Mouse (Mus musculus) forebrain, embryonic 15.5 days (tissue): Measurements from ENCODE around the gene Ly86. TPM values are rescaled to one million over a fixed set of nuclear protein-coding genes. Genes with fewer than 3 reads are reported as not detected.

Experiments used
- ATAC-seq: fragments of 200-750 bp; cut with Nextera tagmentation; replicated peaks from 2 replicates; pipeline ENCODE4 v1.8.0; 2017; ENCODE audit warnings: mild to moderate bottlenecking, moderate TSS enrichment, moderate library complexity
- H3K27ac ChIP-seq: fragments of 300-500 bp; sonication (generic); replicated peaks from 2 replicates; pipeline ENCODE4 v1.5.1; 2015; ENCODE audit warnings: mild to moderate bottlenecking, inconsistent platforms
- H3K27me3 ChIP-seq: fragments of 300-500 bp; sonication (generic); 2 replicates; pipeline ENCODE4 v1.6.1; 2015; ENCODE audit warnings: inconsistent platforms
- H3K36me3 ChIP-seq: fragments of 300-500 bp; sonication (generic); 2 replicates; pipeline ENCODE4 v1.6.1; 2015; ENCODE audit warnings: mild to moderate bottlenecking, inconsistent platforms
- H3K4me1 ChIP-seq: fragments of 300-500 bp; sonication (generic); 2 replicates; pipeline ENCODE4 v1.6.1; 2015; ENCODE audit warnings: inconsistent platforms
- H3K4me2 ChIP-seq: fragments of 300-500 bp; sonication (generic); replicated peaks from 2 replicates; pipeline ENCODE4 v1.6.1; 2015; ENCODE audit warnings: mild to moderate bottlenecking, inconsistent platforms
- H3K4me3 ChIP-seq: fragments of 300-500 bp; sonication (generic); 2 replicates; pipeline ENCODE4 v1.5.1; 2015; ENCODE audit warnings: mild to moderate bottlenecking, inconsistent platforms
- H3K9ac ChIP-seq: fragments of 300-500 bp; sonication (generic); replicated peaks from 2 replicates; pipeline ENCODE4 v1.6.1; 2015; ENCODE audit warnings: mild to moderate bottlenecking, inconsistent platforms
- H3K9me3 ChIP-seq: fragments of 300-500 bp; sonication (generic); 2 replicates; pipeline ENCODE4 v1.6.1; 2016; ENCODE audit warnings: inconsistent platforms
- WGBS: fragments of 180-500 bp; shearing (Covaris S2); methylation state at CpG from one replicate; pipeline ENCODE4 v1.1.7; 2015; ENCODE audit warnings: mixed read lengths; 5-methylcytosine and 5-hydroxymethylcytosine counted together
- polyA plus RNA-seq: library from polyadenylated mRNA; unstranded; fragments of >200 nt; fragmentation: Nextera tagmentation; extraction: Ambion mirVana; gene quantifications from 2 replicates; pipeline ENCODE4 v1.2.1, GENCODE M21; 2015

Ly86 gene
- polyA plus RNA-seq, 1 experiment from 2014 or later = 6.0 TPM

DNA sequence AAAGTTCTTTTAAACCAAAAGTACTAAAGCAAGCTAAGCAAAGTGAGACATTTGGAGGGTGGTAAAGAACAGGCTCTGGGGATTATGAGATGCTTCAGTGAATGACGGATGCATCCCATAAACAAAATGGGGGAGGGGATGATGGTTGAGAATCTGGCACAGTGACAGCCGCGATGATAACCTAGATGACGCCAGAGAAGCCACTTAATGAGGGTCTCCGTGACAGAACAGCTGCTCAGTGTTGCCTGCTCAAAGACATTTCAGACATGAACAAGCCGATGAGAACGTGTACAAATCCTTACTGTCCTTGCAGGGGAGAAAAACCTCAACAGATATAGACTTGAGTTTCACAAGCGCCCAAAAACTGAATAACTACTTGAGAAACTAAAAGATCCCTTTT, 15.3 kb upstream of the Ly86 start:
- 62% methylated on average over 8 of the region's 8 CpGs for WGBS
- no peak for ATAC-seq
- Histone ChIP-seq H3K4me3 (no peak overlapping the region), H3K27me3 (no peaks in the 10 kb centered on the region), H3K4me1 (no peaks in the 10 kb centered on the region), H3K36me3 (no peaks in the 10 kb centered on the region), H3K9ac (no peak overlapping the region), H3K4me2 (no peak overlapping the region), H3K9me3 (no peaks in the 10 kb centered on the region), H3K27ac (no peak overlapping the region)

DNA sequence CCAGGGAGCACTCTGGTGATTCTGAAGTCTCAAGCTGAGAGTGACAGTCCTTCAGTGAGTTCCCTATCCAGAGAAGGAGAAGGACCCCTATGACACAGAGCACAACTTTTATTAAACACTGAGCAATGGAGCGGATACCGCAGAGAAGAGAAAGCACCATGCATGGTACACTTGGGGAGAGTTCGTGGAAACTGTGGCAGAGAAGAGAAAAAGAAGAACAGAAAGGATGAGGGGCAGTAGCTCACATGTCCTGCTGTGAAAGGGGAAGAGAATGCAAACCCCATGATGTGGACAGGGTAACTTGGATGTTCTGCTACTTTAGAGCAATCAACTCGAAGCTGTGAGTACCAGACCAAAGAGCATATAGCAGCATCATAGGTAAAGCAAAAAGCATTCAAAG, 14.0 kb upstream of the Ly86 start:
- no peak overlapping the region for H3K4me2 ChIP-seq
- 84% methylated on average over 4 of the region's 4 CpGs for whole genome bisulfite sequencing
- H3K27me3 ChIP-seq = no peaks in the 10 kb centered on the region
- H3K9ac ChIP-seq = no peak overlapping the region
- ATAC-seq = no peak
- H3K4me3 ChIP-seq = no peak overlapping the region
- no peaks in the 10 kb centered on the region for H3K36me3 ChIP-seq
- no peaks in the 10 kb centered on the region for H3K4me1 ChIP-seq
- H3K9me3 ChIP-seq = no peaks in the 10 kb centered on the region
- no peak overlapping the region for H3K27ac ChIP-seq

DNA sequence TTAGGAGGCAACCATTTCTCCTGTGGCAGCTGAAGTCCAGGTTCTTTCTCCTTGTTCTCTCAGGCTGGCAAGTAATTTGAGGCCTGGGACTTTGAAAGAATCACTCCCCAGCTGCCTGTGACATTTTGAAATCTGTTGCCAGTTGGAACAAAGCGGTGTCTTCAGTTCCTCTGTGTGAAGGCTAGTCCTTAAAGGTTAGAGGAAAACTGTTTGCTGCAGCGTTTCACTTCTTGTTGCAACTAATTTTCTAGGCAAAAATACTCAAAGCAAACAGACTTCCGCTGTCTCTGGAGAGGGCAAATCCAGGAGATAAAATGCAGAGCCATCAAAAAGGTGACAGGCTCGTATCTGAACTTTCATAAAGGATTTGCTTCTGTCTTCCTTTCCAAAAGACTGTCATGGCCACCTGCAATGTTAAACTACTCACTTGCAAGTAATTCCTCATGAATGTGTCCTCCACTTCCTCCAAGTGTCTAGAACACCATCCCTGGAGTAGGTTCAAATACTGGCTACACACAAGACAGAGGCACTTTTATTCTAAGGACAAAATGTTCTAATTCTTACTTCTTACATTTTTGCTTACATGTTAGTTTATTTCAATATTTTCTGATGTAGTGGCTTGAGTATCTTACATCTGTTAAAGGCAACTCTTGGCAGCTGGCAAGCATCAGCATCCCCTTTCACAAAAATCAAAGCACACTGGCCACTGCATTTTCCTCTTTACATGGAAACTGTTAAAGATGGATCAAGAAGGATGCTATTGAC, 12.0 kb upstream of the Ly86 start:
- Histone ChIP-seq H3K27me3 (no peaks in the 10 kb centered on the region), H3K36me3 (no peaks in the 10 kb centered on the region), H3K4me2 (no peak overlapping the region), H3K4me3 (no peak overlapping the region), H3K9ac (no peak overlapping the region), H3K9me3 (no peaks in the 10 kb centered on the region), H3K27ac (no peak overlapping the region), H3K4me1 (no peaks in the 10 kb centered on the region)
- 84% methylated on average over 4 of the region's 4 CpGs for WGBS
- no peak for ATAC-seq

DNA sequence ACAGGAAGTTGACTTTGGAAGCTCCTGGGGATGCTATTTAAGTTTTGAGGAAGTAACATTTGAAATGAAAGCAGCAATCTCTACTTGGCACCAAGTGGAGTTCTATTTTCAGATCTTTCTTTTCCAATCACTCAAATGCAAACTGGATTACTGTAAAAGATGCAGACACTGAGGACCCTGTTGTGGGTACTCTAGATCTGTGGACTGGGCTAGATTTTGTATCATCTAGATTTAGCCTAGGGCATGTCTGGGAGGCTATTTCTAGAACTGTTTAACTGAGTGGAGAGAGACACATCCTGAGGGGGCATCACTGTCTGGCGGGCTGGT, 11.5 kb upstream of the Ly86 start:
- H3K4me3 ChIP-seq = no peak overlapping the region
- no peaks in the 10 kb centered on the region for H3K9me3 ChIP-seq
- ATAC-seq = no peak
- WGBS = 92% methylated on average over 1 of the region's 1 CpGs
- no peak overlapping the region for H3K27ac ChIP-seq
- no peaks in the 10 kb centered on the region for H3K4me1 ChIP-seq
- no peak overlapping the region for H3K9ac ChIP-seq
- no peaks in the 10 kb centered on the region for H3K36me3 ChIP-seq
- H3K4me2 ChIP-seq = no peak overlapping the region
- no peaks in the 10 kb centered on the region for H3K27me3 ChIP-seq

DNA sequence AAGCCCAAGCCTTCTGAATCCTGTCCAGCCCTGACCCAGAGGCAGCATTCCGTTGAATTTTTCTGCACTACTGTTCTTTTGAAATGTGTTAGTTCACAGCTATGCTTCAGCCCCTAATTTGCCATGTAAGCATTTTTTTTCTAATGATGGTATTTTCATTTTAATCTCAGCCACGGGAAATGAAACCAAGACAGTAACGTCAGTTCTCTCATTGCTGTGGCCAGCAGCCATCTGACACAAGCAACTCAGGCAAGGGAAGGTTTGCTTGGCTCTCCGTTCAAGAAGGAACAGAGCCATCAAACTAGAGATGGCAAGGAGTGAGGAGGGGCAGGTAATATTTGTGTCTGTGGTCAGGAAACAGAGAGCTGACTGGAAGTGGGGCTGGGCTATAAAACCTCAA, 7.7 kb upstream of the Ly86 start:
- no peak overlapping the region for H3K9ac ChIP-seq
- no peaks in the 10 kb centered on the region for H3K9me3 ChIP-seq
- ATAC-seq = no peak
- H3K27ac ChIP-seq = no peak overlapping the region
- H3K4me2 ChIP-seq = no peak overlapping the region
- no peaks in the 10 kb centered on the region for H3K4me1 ChIP-seq
- WGBS = 74% methylated on average over 4 of the region's 4 CpGs
- H3K4me3 ChIP-seq = no peak overlapping the region
- H3K27me3 ChIP-seq = no peaks in the 10 kb centered on the region
- H3K36me3 ChIP-seq = no peaks in the 10 kb centered on the region

DNA sequence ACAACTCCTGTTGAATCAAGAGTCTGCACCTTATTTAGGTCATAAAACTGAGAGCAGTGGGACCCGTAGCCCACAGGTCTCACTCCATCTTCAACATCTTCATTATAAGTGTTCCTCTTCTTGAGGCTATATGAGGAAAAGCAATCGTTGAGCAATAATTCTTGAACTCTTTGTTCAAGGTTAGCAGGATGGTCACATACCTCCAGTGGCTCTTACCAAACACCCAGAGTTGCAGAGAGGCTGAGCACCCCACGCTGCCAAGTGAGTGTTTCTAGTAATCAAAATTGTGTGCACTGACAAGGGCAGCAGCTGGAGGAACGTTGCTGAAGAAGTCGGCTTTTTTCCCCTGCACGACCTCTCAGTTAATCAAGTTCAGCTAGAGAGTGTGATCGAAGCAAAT, 7.1 kb upstream of the Ly86 start:
- Histone ChIP-seq H3K27ac (no peak overlapping the region), H3K36me3 (no peaks in the 10 kb centered on the region), H3K9me3 (no peaks in the 10 kb centered on the region), H3K4me3 (no peak overlapping the region), H3K4me2 (no peak overlapping the region), H3K27me3 (no peaks in the 10 kb centered on the region), H3K4me1 (no peaks in the 10 kb centered on the region), H3K9ac (no peak overlapping the region)
- ATAC-seq = no peak
- 88% methylated on average over 7 of the region's 7 CpGs for WGBS

DNA sequence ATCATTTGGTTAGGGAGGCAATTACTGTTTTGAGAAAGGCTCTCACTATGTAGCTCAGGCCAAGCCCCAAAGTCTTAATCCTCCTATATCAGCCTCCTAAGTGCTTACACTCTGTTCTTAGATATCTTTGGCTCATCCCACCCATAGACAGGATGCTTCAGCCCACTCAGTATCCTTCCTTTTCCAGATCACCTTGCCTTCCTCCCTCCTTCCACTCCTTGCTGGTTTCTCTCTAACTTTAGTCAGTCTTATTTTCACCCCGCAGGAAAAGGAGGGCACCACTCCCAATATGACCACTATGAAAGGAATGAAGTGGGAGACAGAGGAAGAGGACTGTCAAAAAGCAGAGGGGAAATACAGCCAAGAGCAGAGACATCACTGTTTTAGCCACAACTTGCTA, 2.2 kb upstream of the Ly86 start:
- Histone ChIP-seq H3K4me3 (no peak overlapping the region), H3K4me2 (no peak overlapping the region), H3K27me3 (no peaks in the 10 kb centered on the region), H3K4me1 (no peaks in the 10 kb centered on the region), H3K9me3 (no peaks in the 10 kb centered on the region), H3K36me3 (no peaks in the 10 kb centered on the region), H3K9ac (no peak overlapping the region), H3K27ac (no peak overlapping the region)
- ATAC-seq = no peak
- 100% methylated on average over 1 of the region's 1 CpGs for WGBS

DNA sequence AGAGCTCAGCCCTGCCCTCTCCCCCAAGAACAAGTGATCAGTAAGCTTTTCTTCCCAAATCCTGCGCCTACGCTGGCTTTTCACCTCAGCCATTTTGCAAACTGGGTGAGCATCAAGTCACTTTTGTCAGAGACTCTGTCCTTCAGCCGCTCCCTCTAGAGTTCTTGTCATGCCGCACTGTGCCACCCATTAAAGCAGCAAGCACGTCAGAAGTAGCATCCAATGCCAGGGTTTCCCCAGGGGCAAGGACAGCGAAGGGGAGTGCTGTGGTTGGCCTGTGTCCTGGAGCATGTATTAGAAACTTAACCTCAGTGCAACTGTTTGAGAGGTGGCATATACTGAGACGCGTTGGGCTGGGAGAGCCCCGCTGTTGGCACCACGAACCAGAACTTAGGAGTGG, 815 bp downstream of the Ly86 start:
- H3K36me3 ChIP-seq = no peaks in the 10 kb centered on the region
- ATAC-seq = no peak
- H3K4me2 ChIP-seq = no peak overlapping the region
- H3K4me1 ChIP-seq = no peaks in the 10 kb centered on the region
- no peak overlapping the region for H3K9ac ChIP-seq
- no peaks in the 10 kb centered on the region for H3K9me3 ChIP-seq
- no peaks in the 10 kb centered on the region for H3K27me3 ChIP-seq
- WGBS = 92% methylated on average over 10 of the region's 10 CpGs
- H3K4me3 ChIP-seq = no peak overlapping the region
- no peak overlapping the region for H3K27ac ChIP-seq

DNA sequence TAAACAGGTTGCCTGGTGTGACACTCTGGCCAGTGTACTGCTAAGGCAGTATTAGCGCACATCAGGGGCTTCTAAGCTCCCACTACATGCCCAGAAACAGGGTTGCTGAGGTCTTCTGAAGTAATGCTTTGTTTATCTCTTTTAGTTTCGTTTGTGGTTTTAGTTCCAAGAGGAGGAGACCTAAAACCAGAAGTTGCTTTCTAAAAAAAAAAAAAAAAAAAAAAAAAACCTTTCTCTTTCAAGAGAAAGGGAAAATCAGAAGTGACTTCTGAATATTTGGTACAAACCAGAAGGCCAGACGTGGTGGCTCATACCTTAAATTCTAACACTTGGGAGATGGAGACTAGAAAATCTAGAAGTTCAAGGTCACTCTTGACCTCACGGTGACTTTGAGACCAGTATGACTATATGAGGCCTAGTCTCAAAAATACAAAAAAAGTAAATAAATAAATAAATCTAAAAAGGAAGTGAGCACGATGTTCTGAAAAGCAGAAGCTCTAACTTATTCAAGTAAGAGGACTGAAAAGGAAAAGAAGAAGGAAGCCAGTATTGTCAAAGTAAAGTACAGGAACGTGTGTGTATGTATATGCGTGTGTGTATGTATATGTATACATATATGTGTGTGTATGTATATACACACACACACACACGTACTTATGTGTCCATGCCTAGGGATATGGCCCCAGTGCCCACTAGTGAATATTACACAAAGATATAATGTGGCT, 3.0 kb downstream of the Ly86 start:
- Histone ChIP-seq H3K36me3 (no peaks in the 10 kb centered on the region), H3K9ac (no peak overlapping the region), H3K27me3 (no peaks in the 10 kb centered on the region), H3K27ac (no peak overlapping the region), H3K4me1 (no peaks in the 10 kb centered on the region), H3K4me3 (no peak overlapping the region), H3K9me3 (no peaks in the 10 kb centered on the region), H3K4me2 (no peak overlapping the region)
- 86% methylated on average over 8 of the region's 8 CpGs for WGBS
- ATAC-seq = no peak

DNA sequence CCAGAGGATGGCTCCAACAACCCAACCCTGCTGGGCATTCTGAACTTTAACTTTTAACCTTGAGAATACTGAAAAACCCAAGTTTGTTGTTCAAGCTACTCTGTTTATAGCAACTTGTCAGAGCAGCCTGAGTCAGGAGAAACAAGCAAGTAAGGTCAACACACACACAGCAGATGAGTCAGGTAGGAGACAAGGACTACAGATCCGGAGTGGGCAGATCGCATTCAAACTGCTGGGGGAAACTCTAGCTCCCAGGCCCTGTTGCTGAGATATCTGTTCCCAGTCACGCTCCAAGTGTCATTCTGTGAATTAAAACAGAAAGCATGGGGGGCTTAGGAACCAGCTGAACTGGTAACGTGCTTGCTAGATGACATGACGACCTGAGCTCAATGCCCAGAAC, 4.0 kb downstream of the Ly86 start:
- Histone ChIP-seq H3K4me2 (no peak overlapping the region), H3K27me3 (no peaks in the 10 kb centered on the region), H3K27ac (no peak overlapping the region), H3K4me1 (no peaks in the 10 kb centered on the region), H3K4me3 (no peak overlapping the region), H3K9ac (no peak overlapping the region), H3K36me3 (no peaks in the 10 kb centered on the region), H3K9me3 (no peaks in the 10 kb centered on the region)
- WGBS = 87% methylated on average over 5 of the region's 5 CpGs
- no peak for ATAC-seq

DNA sequence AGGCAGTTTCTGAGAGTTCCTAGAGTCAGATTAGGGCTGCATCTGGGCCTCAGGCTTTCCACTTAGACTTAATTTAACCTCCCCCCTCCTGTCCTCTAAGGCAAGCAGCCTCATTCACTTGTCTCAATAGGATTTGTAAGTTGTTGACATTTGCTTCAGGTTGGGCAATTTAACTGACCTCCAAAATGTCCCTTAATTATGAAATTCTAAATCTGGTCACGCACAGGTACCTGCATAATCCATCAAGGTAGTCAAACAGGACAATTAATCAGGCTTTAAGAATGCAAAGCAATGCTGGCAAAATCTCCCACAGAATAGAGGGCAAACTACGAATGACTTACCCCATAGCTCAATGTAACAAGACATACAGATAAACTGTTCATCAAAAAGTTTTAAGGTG, 8.0 kb downstream of the Ly86 start:
- 60% methylated on average over 2 of the region's 2 CpGs for WGBS
- Histone ChIP-seq H3K4me3 (no peak overlapping the region), H3K36me3 (no peaks in the 10 kb centered on the region), H3K9me3 (no peaks in the 10 kb centered on the region), H3K4me2 (no peak overlapping the region), H3K27ac (no peak overlapping the region), H3K9ac (no peak overlapping the region), H3K4me1 (no peaks in the 10 kb centered on the region), H3K27me3 (no peaks in the 10 kb centered on the region)
- no peak for ATAC-seq

DNA sequence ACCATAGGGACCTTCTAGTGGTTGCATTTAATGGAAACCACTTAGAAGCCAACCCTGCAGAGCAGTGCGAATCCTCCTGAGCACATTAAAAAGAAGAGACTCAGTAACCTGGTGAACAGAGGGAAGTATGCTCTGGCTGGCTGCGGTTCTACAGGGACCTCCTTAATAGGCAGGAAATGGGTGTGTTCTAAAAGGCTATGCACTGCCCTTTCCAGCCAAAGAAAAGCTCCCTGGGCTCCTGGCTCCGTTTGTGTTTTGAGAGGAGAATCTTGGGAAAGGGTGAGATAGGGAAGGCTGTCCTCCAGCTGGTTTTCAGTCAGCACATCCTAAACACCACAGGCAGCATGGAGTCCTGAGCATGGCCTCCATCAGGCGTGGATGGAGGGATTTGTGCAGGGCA, 8.9 kb downstream of the Ly86 start:
- Histone ChIP-seq H3K4me1 (no peaks in the 10 kb centered on the region), H3K9me3 (no peaks in the 10 kb centered on the region), H3K4me2 (no peak overlapping the region), H3K27ac (no peak overlapping the region), H3K4me3 (no peak overlapping the region), H3K9ac (no peak overlapping the region), H3K36me3 (no peaks in the 10 kb centered on the region), H3K27me3 (no peaks in the 10 kb centered on the region)
- no peak for ATAC-seq
- WGBS = 61% methylated on average over 4 of the region's 4 CpGs

DNA sequence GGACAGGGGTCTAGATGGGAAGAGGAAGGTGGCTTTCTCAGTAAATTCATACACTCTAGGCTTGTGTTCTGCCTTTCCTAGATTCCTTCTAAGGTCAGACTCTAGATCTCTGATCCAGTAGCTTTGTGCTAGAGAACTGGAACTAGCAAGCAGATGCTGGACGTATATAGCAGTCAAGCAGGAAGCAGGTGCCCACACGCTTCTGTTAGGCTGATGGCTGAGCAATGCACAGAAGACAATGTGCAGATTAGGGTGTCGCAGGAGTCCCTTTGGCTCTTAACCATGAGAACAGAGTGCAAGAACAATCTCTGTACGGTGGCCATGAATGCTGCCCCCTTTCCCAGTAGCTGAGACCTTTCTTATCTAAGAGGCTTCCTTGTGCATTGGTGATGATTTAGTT, 9.4 kb downstream of the Ly86 start:
- WGBS = 88% methylated on average over 4 of the region's 4 CpGs
- ATAC-seq = no peak

More for the DNA sequence above, 9.4 kb downstream of the Ly86 start:
- Histone ChIP-seq H3K4me1 (no peaks in the 10 kb centered on the region), H3K27ac (no peak overlapping the region), H3K27me3 (no peaks in the 10 kb centered on the region), H3K36me3 (no peaks in the 10 kb centered on the region), H3K9ac (no peak overlapping the region), H3K4me3 (no peak overlapping the region), H3K4me2 (no peak overlapping the region), H3K9me3 (no peaks in the 10 kb centered on the region)
